In genomic region chr8:123807852-123808573, GRCm38 (mm10) we compare ENCODE assay signal across 11 mouse cellular contexts. TPM values are rescaled to one million over a fixed set of nuclear protein-coding genes. Genes with fewer than 3 reads are reported as not detected.
A peak's percentile ranks its signal among the peaks of the same experiment; 100 is the strongest.
DNase-seq lines count a peak whose midpoint lies in the region; ATAC-seq lines count a peak whose summit lies in the region.
"Had no signal": no experiment of that assay in that cellular context is flagged by ENCODE, and none has a peak within 500 bp of the region (broad histone marks: within the 10 kb centered on the region; RNA-seq: fewer than 3 reads in every experiment).

No protein-coding gene starts in this region.

- peak overlapping the region; percentile 93 for H3K4me2 ChIP-seq in liver, embryonic 15.5 days
- H3K4me2 ChIP-seq in stomach, embryonic 16.5 days (ENCODE audit: low read depth, low read length): peak overlapping the region; percentile 89; the same call in 1 of the 2 replicates

- no peak for ATAC-seq in megakaryocyte, adult 5-6 weeks (ENCODE audit: poor library complexity, severe bottlenecking)
- ATAC-seq in liver, embryonic 15.5 days (ENCODE audit: insufficient read depth): no peak
- no peak for ATAC-seq in stomach, embryonic 16.5 days (ENCODE audit: insufficient read depth, low FRiP score)

- peaks cover 4% of the 10 kb centered on the region for H3K36me3 ChIP-seq in megakaryocyte, embryonic 14.5 days (replicated peaks; ENCODE audit: low read length)
- peaks cover 19% of the 10 kb centered on the region for H3K36me3 ChIP-seq in hindbrain, embryonic 10.5 days
- H3K36me3 ChIP-seq in liver, embryonic 15.5 days (replicated peaks): no peaks in the 10 kb centered on the region
- H3K36me3 ChIP-seq in stomach, embryonic 16.5 days (ENCODE audit: control insufficient read depth, insufficient read depth, low read length): no peaks in the 10 kb centered on the region
- H3K36me3 ChIP-seq: lung, embryonic 15.5 days had no signal

- H3K4me3 ChIP-seq in megakaryocyte, embryonic 14.5 days (replicated peaks): peak overlapping the region; percentile 11
- H3K4me3 ChIP-seq in hindbrain, embryonic 10.5 days: peak overlapping the region; percentile 76
- peak overlapping the region; percentile 77; the same call in 1 of the 2 replicates for H3K4me3 ChIP-seq in liver, embryonic 15.5 days (replicated peaks)
- no peak overlapping the region for H3K4me3 ChIP-seq in stomach, embryonic 16.5 days (replicated peaks; ENCODE audit: low read length)

- H3K9ac ChIP-seq in liver, embryonic 15.5 days: peak overlapping the region; percentile 75; the same call in 1 of the 2 replicates
- no peak overlapping the region for H3K9ac ChIP-seq in stomach, embryonic 16.5 days (ENCODE audit: low read length)

- H3K9me3 ChIP-seq in megakaryocyte, embryonic 14.5 days: no peaks in the 10 kb centered on the region
- H3K9me3 ChIP-seq in hindbrain, embryonic 10.5 days: no peaks in the 10 kb centered on the region
- no peaks in the 10 kb centered on the region for H3K9me3 ChIP-seq in liver, embryonic 15.5 days (replicated peaks)
- H3K9me3 ChIP-seq in stomach, embryonic 16.5 days (replicated peaks; ENCODE audit: control insufficient read depth, low read length): no peaks in the 10 kb centered on the region
- H3K9me3 ChIP-seq: G1E; lung, embryonic 15.5 days had no signal

- DNase-seq in hindbrain, embryonic 10.5 days (ENCODE audit: low spot score): no peak
- no peak for DNase-seq in thymus, postnatal 14 days
- no peak for DNase-seq in urinary bladder, postnatal 25 days (ENCODE audit: low spot score)
- DNase-seq in adrenal gland, adult 8-10 months: no peak
- DNase-seq: gastrocnemius, postnatal 36 days had no signal

- peak overlapping the region; percentile 95; the same call in 1 of the 2 replicates for H3K27ac ChIP-seq in hindbrain, embryonic 10.5 days
- peak overlapping the region; percentile 80; the same call in 1 of the 2 replicates for H3K27ac ChIP-seq in liver, embryonic 15.5 days (replicated peaks)
- H3K27ac ChIP-seq in stomach, embryonic 16.5 days (ENCODE audit: low read length): no peak overlapping the region
- H3K27ac ChIP-seq: lung, embryonic 15.5 days had no signal

- peaks cover 7% of the 10 kb centered on the region for H3K27me3 ChIP-seq in megakaryocyte, embryonic 14.5 days (replicated peaks)
- H3K27me3 ChIP-seq in hindbrain, embryonic 10.5 days (ENCODE audit: insufficient read depth, poor library complexity, severe bottlenecking): no peaks in the 10 kb centered on the region
- no peaks in the 10 kb centered on the region for H3K27me3 ChIP-seq in liver, embryonic 15.5 days
- H3K27me3 ChIP-seq in stomach, embryonic 16.5 days (ENCODE audit: control insufficient read depth, insufficient read depth, low read length): no peaks in the 10 kb centered on the region
- H3K27me3 ChIP-seq: lung, embryonic 15.5 days had no signal

- 74% methylated on average over 6 of the region's 6 CpGs for WGBS in hindbrain, embryonic 10.5 days
- 32% methylated on average over 6 of the region's 6 CpGs for WGBS in liver, embryonic 15.5 days (ENCODE audit: insufficient replicate concordance)
- WGBS in stomach, embryonic 16.5 days: 70% methylated on average over 6 of the region's 6 CpGs

- H3K4me1 ChIP-seq in megakaryocyte, embryonic 14.5 days: peaks cover 32% of the 10 kb centered on the region
- H3K4me1 ChIP-seq in hindbrain, embryonic 10.5 days (replicated peaks): peaks cover 41% of the 10 kb centered on the region
- peaks cover 71% of the 10 kb centered on the region for H3K4me1 ChIP-seq in liver, embryonic 15.5 days (replicated peaks)
- H3K4me1 ChIP-seq in stomach, embryonic 16.5 days (ENCODE audit: control insufficient read depth, insufficient read depth, low read length): peaks cover 13% of the 10 kb centered on the region

RNA-seq across cellular contexts. Expression of gene Rab4a, which starts 2.2 kb away (rescaled TPM):
- polyA plus RNA-seq in megakaryocyte, embryonic 14.5 days (2012; ENCODE audit: insufficient read depth, low replicate concordance): 6.3 TPM in 1 of 2 replicates, not detected in the other
- total RNA-seq in megakaryocyte, adult 5-6 weeks (2015): 1.2 and 2.1 TPM in 2 replicates
- 0.26 and 1.1 TPM in 2 replicates for total RNA-seq in megakaryocyte, adult 5-6 weeks (2017)
- polyA plus RNA-seq in hindbrain, embryonic 10.5 days (2016; fragmentation: Nextera tagmentation; extraction: Ambion mirVana): 66.4 and 76.6 TPM in 2 replicates
- 28.8 and 33.1 TPM in 2 replicates for polyA plus RNA-seq in liver, embryonic 15.5 days (2015; fragmentation: Nextera tagmentation; extraction: Ambion mirVana)
- polyA plus RNA-seq in stomach, embryonic 16.5 days (2015; fragmentation: Nextera tagmentation; extraction: Ambion mirVana): 42.2 and 44.4 TPM in 2 replicates
- 10 to 100 TPM; 24.3 to 40.6 (median 34.0) TPM for total RNA-seq in adrenal gland, adult 8-10 months (2022)

RNA-seq across cellular contexts. Expression of gene Ccsap, which starts 52.0 kb away (rescaled TPM):
- polyA plus RNA-seq in megakaryocyte, embryonic 14.5 days (2012; ENCODE audit: insufficient read depth, low replicate concordance): 1.5 TPM in 1 of 2 replicates, not detected in the other
- total RNA-seq in megakaryocyte, adult 5-6 weeks (2015): 8.0 and 9.2 TPM in 2 replicates
- total RNA-seq in megakaryocyte, adult 5-6 weeks (2017): 11.1 and 11.7 TPM in 2 replicates
- polyA plus RNA-seq in hindbrain, embryonic 10.5 days (2016; fragmentation: Nextera tagmentation; extraction: Ambion mirVana): 7.3 and 8.4 TPM in 2 replicates
- polyA plus RNA-seq in liver, embryonic 15.5 days (2015; fragmentation: Nextera tagmentation; extraction: Ambion mirVana): 2.8 and 3.2 TPM in 2 replicates
- polyA plus RNA-seq in stomach, embryonic 16.5 days (2015; fragmentation: Nextera tagmentation; extraction: Ambion mirVana): 1.5 and 2.1 TPM in 2 replicates
- total RNA-seq in adrenal gland, adult 8-10 months (2022): 1 to 10 TPM; 2.2 to 3.3 (median 2.3) TPM
